ENCODE assay signal across 8 mouse cellular contexts in the genomic region with DNA sequence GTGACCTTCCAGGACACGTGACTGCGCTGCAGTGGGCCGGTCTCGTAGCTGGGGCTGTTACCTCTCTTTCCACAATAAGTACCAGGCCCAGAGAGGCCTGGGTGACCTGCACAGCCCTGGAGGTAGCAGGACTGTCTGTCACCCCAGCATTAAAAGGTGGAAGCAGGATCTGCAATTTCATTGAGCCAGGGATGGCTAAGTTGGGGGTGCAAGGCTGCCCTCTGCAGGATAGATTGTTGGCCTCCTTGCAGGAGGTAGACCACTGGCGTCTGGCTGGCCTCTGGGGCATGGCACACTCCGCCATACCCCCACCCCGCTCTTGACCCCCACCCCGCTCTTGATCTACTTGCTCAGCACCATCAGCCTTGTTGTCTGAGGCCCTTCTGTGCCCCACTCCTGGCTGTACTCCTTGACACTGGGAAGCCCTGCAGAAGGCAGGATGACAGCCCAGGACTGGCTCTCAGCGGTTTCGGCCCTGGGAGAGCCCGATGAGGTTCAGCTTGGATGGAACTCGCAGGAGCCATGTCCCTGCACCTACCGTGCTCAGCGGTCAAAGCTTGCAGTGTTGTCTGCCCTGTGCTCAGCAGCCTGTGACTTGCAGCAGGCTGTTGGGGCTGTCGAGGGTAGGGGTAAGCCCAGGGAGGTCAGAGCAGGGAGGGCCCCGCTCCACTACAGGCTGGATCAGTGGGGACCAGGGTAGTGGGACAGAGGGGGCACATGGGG. TPM values are rescaled to one million over a fixed set of nuclear protein-coding genes. Genes with fewer than 3 reads are reported as not detected.
DNase-seq lines count a peak whose midpoint lies in the region; ATAC-seq and TF ChIP-seq lines count a peak whose summit lies in the region.

No protein-coding gene starts in this region.

- DNase-seq in kidney, adult 18-20 months: peak; percentile 46
- no peak for DNase-seq in kidney, adult 11 months
- peak; percentile 40 for DNase-seq in brain, embryonic 14.5 days (ENCODE audit: low read depth)
- DNase-seq in liver, embryonic 14.5 days (ENCODE audit: low read depth in 3 of 3, low spot score in 3 of 3): no peak
- peak; percentile 59 for DNase-seq in stomach, postnatal 0 days (ENCODE audit: low spot score)
- DNase-seq in left cerebral cortex, postnatal 14 days (ENCODE audit: low spot score in 2 of 2): no peak
- DNase-seq in left cerebral cortex, adult 18-20 months (ENCODE audit: low spot score in 2 of 2): no peak

- H3K9me3 ChIP-seq in hindbrain, embryonic 13.5 days: no peaks in the 10 kb centered on the region
- H3K9me3 ChIP-seq in liver, embryonic 14.5 days (ENCODE audit: control insufficient read depth, low read length): no peaks in the 10 kb centered on the region
- H3K9me3 ChIP-seq in stomach, postnatal 0 days (ENCODE audit: control insufficient read depth, low read length): no peaks in the 10 kb centered on the region

- intact Hi-C loops in left cerebral cortex, postnatal 14 days (cut with DNase I): no loop called here

- H3K27ac ChIP-seq in hindbrain, embryonic 13.5 days: no peak overlapping the region
- no peak overlapping the region for H3K27ac ChIP-seq in liver, embryonic 14.5 days
- H3K27ac ChIP-seq in stomach, postnatal 0 days (replicated peaks): peak overlapping the region; percentile 65

- WGBS in hindbrain, embryonic 13.5 days: 44% methylated on average over 16 of the region's 16 CpGs
- 63% methylated on average over 16 of the region's 16 CpGs for WGBS in liver, embryonic 14.5 days (ENCODE audit: insufficient replicate concordance)
- 54% methylated on average over 16 of the region's 16 CpGs for WGBS in stomach, postnatal 0 days

- H3K36me3 ChIP-seq in hindbrain, embryonic 13.5 days: peaks cover 74% of the 10 kb centered on the region
- H3K36me3 ChIP-seq in liver, embryonic 14.5 days (replicated peaks; ENCODE audit: control insufficient read depth, insufficient read depth, low read depth): peaks cover 9% of the 10 kb centered on the region
- H3K36me3 ChIP-seq in stomach, postnatal 0 days (ENCODE audit: control insufficient read depth, insufficient read depth, low read length): peaks cover 12% of the 10 kb centered on the region

- no peak for TF ChIP-seq POLR2A in brain, embryonic 14.5 days (IDR thresholded peaks at IDR 0.05; ENCODE audit: borderline replicate concordance, extremely low read depth, insufficient read depth, insufficient read length, poor library complexity, severe bottlenecking)

- H3K9ac ChIP-seq in hindbrain, embryonic 13.5 days: peak overlapping the region; percentile 43
- no peak overlapping the region for H3K9ac ChIP-seq in liver, embryonic 14.5 days (replicated peaks)
- peak overlapping the region; percentile 61 for H3K9ac ChIP-seq in stomach, postnatal 0 days (ENCODE audit: low read length)

- TF ChIP-seq EP300 in liver, embryonic 14.5 days (IDR thresholded peaks at IDR 0.05; ENCODE audit: low read depth): no peak
- no peak for TF ChIP-seq EP300 in stomach, postnatal 0 days (optimal IDR thresholded peaks at IDR 0.05)

- peaks cover 30% of the 10 kb centered on the region for H3K4me1 ChIP-seq in hindbrain, embryonic 13.5 days (replicated peaks)
- peaks cover 10 to 11% of the 10 kb centered on the region in 2 experiments for H3K4me1 ChIP-seq in liver, embryonic 14.5 days (replicated peaks; ENCODE audit: control insufficient read depth in 2 of 2, insufficient read depth in 2 of 2, low read length in 1 of 2)
- H3K4me1 ChIP-seq in stomach, postnatal 0 days (replicated peaks; ENCODE audit: control insufficient read depth, insufficient read depth): 0 out of 2 replicates have a peak, but pooled peaks cover 9% of the 10 kb centered on the region

- TF ChIP-seq CTCF in brain, embryonic 14.5 days (IDR thresholded peaks at IDR 0.05; ENCODE audit: borderline replicate concordance, extremely low read depth, insufficient read depth, insufficient read length): peak; percentile 55; the same call in 1 of the 2 replicates
- TF ChIP-seq CTCF in liver, embryonic 14.5 days (IDR thresholded peaks at IDR 0.05; ENCODE audit: low read depth): peak; percentile 65
- peak; percentile 74 for TF ChIP-seq CTCF in stomach, postnatal 0 days (IDR thresholded peaks at IDR 0.05; ENCODE audit: low read depth)

- H3K27me3 ChIP-seq in hindbrain, embryonic 13.5 days: no peaks in the 10 kb centered on the region
- no peaks in the 10 kb centered on the region for H3K27me3 ChIP-seq in liver, embryonic 14.5 days (ENCODE audit: control insufficient read depth, insufficient read depth, low read length)
- H3K27me3 ChIP-seq in stomach, postnatal 0 days (ENCODE audit: control insufficient read depth, insufficient read depth, low read length): no peaks in the 10 kb centered on the region

- ATAC-seq in hindbrain, embryonic 13.5 days (ENCODE audit: low FRiP score): no peak
- ATAC-seq in liver, embryonic 14.5 days (ENCODE audit: insufficient read depth): no peak
- no peak for ATAC-seq in stomach, postnatal 0 days (ENCODE audit: low FRiP score, low TSS enrichment)

- H3K4me2 ChIP-seq in hindbrain, embryonic 13.5 days: peak overlapping the region; percentile 30; the same call in 1 of the 2 replicates
- peak overlapping the region; percentile 61 for H3K4me2 ChIP-seq in liver, embryonic 14.5 days (ENCODE audit: low read depth)
- peak overlapping the region; percentile 61 for H3K4me2 ChIP-seq in stomach, postnatal 0 days (replicated peaks; ENCODE audit: low read depth)

- no peak overlapping the region for H3K4me3 ChIP-seq in hindbrain, embryonic 13.5 days
- H3K4me3 ChIP-seq in liver, embryonic 14.5 days (ENCODE audit: insufficient read depth in 1 of 2, low read depth in 2 of 2, low read length in 2 of 2): no peak overlapping the region
- peak overlapping the region; percentile 28 for H3K4me3 ChIP-seq in stomach, postnatal 0 days (ENCODE audit: low read depth, low read length)

RNA-seq across cellular contexts. Expression of a gene that starts 4.4 kb away (rescaled TPM):
- 41.4 and 44.3 TPM in 2 replicates for polyA plus RNA-seq in brain, embryonic 14.5 days (2012; rRNA removed)
- 33.5 and 34.7 TPM in 2 replicates for polyA plus RNA-seq in hindbrain, embryonic 13.5 days (2015; fragmentation: Nextera tagmentation; extraction: Ambion mirVana)
- 20.8 and 24.3 TPM in 2 replicates for polyA plus RNA-seq in liver, embryonic 14.5 days (2012; rRNA removed)
- polyA plus RNA-seq in liver, embryonic 14.5 days (2014; fragmentation: Nextera tagmentation; extraction: Ambion mirVana): 12.1 and 16.6 TPM in 2 replicates
- polyA plus RNA-seq in stomach, postnatal 0 days (2015; fragmentation: Nextera tagmentation; extraction: Ambion mirVana): 16.2 and 16.6 TPM in 2 replicates
- total RNA-seq in left cerebral cortex, postnatal 14 days (2021): 10 to 100 TPM; 25.1 to 27.2 TPM
- total RNA-seq in left cerebral cortex, adult 18-20 months (2021): 10 to 100 TPM; 30.5 to 34.6 TPM

RNA-seq across cellular contexts. Expression of a gene that starts 12.0 kb away (rescaled TPM):
- polyA plus RNA-seq in brain, embryonic 14.5 days (2012; rRNA removed): 5.0 and 5.3 TPM in 2 replicates
- 4.6 and 5.6 TPM in 2 replicates for polyA plus RNA-seq in hindbrain, embryonic 13.5 days (2015; fragmentation: Nextera tagmentation; extraction: Ambion mirVana)
- polyA plus RNA-seq in liver, embryonic 14.5 days (2012; rRNA removed): 2.4 and 3.1 TPM in 2 replicates
- 1.9 and 3.3 TPM in 2 replicates for polyA plus RNA-seq in liver, embryonic 14.5 days (2014; fragmentation: Nextera tagmentation; extraction: Ambion mirVana)
- polyA plus RNA-seq in stomach, postnatal 0 days (2015; fragmentation: Nextera tagmentation; extraction: Ambion mirVana): 19.7 and 20.2 TPM in 2 replicates
- 1 to 10 TPM; 1.3 to 1.5 TPM for total RNA-seq in left cerebral cortex, postnatal 14 days (2021)
- 1 to 10 TPM; 1.1 to 1.5 TPM for total RNA-seq in left cerebral cortex, adult 18-20 months (2021)

RNA-seq across cellular contexts. Expression of a gene that starts 23.7 kb away (rescaled TPM):
- 267 and 268 TPM in 2 replicates for polyA plus RNA-seq in brain, embryonic 14.5 days (2012; rRNA removed)
- polyA plus RNA-seq in hindbrain, embryonic 13.5 days (2015; fragmentation: Nextera tagmentation; extraction: Ambion mirVana): 97.2 and 102 TPM in 2 replicates
- polyA plus RNA-seq in liver, embryonic 14.5 days (2012; rRNA removed): 12.8 and 13.1 TPM in 2 replicates
- polyA plus RNA-seq in liver, embryonic 14.5 days (2014; fragmentation: Nextera tagmentation; extraction: Ambion mirVana): 10.5 and 12.5 TPM in 2 replicates
- polyA plus RNA-seq in stomach, postnatal 0 days (2015; fragmentation: Nextera tagmentation; extraction: Ambion mirVana): 19.1 and 21.1 TPM in 2 replicates
- total RNA-seq in left cerebral cortex, postnatal 14 days (2021): 100 to 1,000 TPM; 391 to 396 TPM
- 100 to 1,000 TPM; 415 to 417 TPM for total RNA-seq in left cerebral cortex, adult 18-20 months (2021)

RNA-seq across cellular contexts. Expression of a gene that starts 25.1 kb away (rescaled TPM):
- 4.6 and 4.9 TPM in 2 replicates for polyA plus RNA-seq in brain, embryonic 14.5 days (2012; rRNA removed)
- 4.5 and 5.2 TPM in 2 replicates for polyA plus RNA-seq in hindbrain, embryonic 13.5 days (2015; fragmentation: Nextera tagmentation; extraction: Ambion mirVana)
- polyA plus RNA-seq in liver, embryonic 14.5 days (2012; rRNA removed): 0.38 and 0.40 TPM in 2 replicates
- 0.20 and 0.37 TPM in 2 replicates for polyA plus RNA-seq in liver, embryonic 14.5 days (2014; fragmentation: Nextera tagmentation; extraction: Ambion mirVana)
- 42.5 and 46.0 TPM in 2 replicates for polyA plus RNA-seq in stomach, postnatal 0 days (2015; fragmentation: Nextera tagmentation; extraction: Ambion mirVana)
- total RNA-seq in left cerebral cortex, postnatal 14 days (2021): under 1 TPM; 0.15 to 0.47 TPM
- total RNA-seq in left cerebral cortex, adult 18-20 months (2021): under 1 TPM; 0.16 to 0.23 TPM

RNA-seq across cellular contexts. Expression of a gene that starts 26.6 kb away (rescaled TPM):
- polyA plus RNA-seq in brain, embryonic 14.5 days (2012; rRNA removed): 0.05 and 0.16 TPM in 2 replicates
- polyA plus RNA-seq in hindbrain, embryonic 13.5 days (2015; fragmentation: Nextera tagmentation; extraction: Ambion mirVana): not detected in 2 replicates
- 0.01 TPM in 2 replicates for polyA plus RNA-seq in liver, embryonic 14.5 days (2012; rRNA removed)
- polyA plus RNA-seq in liver, embryonic 14.5 days (2014; fragmentation: Nextera tagmentation; extraction: Ambion mirVana): not detected in 2 replicates
- 0.06 and 0.10 TPM in 2 replicates for polyA plus RNA-seq in stomach, postnatal 0 days (2015; fragmentation: Nextera tagmentation; extraction: Ambion mirVana)
- under 1 TPM; 0.51 to 0.97 TPM for total RNA-seq in left cerebral cortex, postnatal 14 days (2021)
- total RNA-seq in left cerebral cortex, adult 18-20 months (2021): 1 to 10 TPM; 2.5 to 3.6 TPM

Comparison
In these comparisons a context has a peak if more than half of its experiments do, and no peak if none do; other contexts are left out.
1. DNase-seq: peak in kidney, adult 18-20 months (single experiment), brain, embryonic 14.5 days (single experiment) and stomach, postnatal 0 days (single experiment); none in kidney, adult 11 months (single experiment), liver, embryonic 14.5 days (0 of 3), left cerebral cortex, postnatal 14 days (0 of 2) and left cerebral cortex, adult 18-20 months (0 of 2).
2. Peak in every context shown above with its lines, with median percentiles within 50 percentile points of each other: CTCF ChIP-seq and H3K4me2 ChIP-seq.